Mouse (Mus musculus): ENCODE measurements around the gene Pelo.
A peak's percentile ranks its signal among the peaks of the same experiment; 100 is the strongest.

The Pelo gene

GRCm38 (mm10) chr13:115090069-115090976 lies at the start of gene Pelo:
Gene Pelo (minus strand): TSS chr13:115090186.
- peak; percentile 90 for DNase-seq (ENCODE audit: low spot score)

DNA sequence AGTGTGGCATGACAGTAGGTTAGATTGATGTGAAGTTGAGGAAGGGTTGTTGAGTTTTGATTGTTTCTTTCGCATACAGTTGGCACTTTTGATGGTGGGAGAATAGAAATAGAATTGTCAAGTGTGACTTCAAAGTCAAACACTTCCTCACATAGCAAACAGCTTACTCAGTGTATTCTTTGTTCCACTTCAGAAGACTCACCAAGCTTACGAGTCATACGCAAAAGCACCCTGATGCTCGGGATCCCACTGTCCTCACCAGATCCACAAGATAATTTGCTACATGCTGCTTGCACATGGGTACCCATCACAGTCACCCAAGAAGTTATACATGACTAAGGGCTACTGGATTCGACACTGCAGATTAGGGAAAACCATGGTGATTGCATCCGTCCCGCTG lies 48.5 kb upstream of the Pelo start:
- DNase-seq (ENCODE audit: low spot score), result no peak

GRCm38 (mm10) chr13:115136761-115137160 lies 46.8 kb upstream of the Pelo start:
- no peak for DNase-seq (ENCODE audit: low spot score)

- no peak for DNase-seq (ENCODE audit: low spot score)
These were observed 42.4 kb upstream of the Pelo start for GRCm38 (mm10) chr13:115132435-115132834.

DNA sequence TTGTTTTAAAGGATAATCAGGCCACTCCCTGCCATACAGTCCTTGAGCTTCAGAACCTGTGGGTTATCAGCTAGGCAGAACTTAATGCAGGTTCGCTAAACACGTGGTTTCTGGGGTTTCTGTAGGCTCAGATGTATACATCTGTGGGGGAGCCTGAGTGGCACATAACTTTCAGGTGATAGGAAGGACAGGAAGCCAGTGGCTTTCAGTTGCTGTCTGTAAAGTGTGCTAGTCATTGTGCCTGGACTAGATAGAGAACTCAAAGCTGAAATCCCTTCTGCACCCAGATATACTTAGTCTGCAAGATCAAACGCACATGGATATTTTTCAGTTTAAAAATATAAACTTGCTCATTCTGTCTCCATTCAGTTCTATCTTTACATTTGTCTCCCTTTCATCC lies 41.4 kb upstream of the Pelo start:
- no peak for DNase-seq (ENCODE audit: low spot score)

- DNase-seq (ENCODE audit: low spot score), result no peak
These were observed 40.0 kb upstream of the Pelo start for GRCm38 (mm10) chr13:115130035-115130434.

DNA sequence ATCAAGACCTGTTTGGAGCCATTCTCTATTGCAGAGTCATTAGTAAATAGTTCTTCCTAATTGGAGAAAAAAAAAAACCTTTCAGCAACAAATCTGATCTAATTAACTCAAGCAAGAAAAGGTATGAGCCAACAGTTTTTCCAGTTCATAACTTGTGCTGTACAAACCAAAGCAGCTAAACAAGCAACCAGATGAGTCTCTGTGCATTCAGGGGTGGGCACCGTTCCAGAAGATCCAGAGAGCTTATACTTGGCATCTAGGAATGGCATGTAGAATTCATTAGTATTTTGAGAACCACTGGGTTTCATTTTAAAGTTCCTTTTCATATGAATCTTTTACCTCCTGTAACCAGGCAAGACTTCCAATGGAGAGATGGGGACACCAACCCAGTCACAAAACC lies 37.8 kb upstream of the Pelo start:
- no peak for DNase-seq (ENCODE audit: low spot score)

DNA sequence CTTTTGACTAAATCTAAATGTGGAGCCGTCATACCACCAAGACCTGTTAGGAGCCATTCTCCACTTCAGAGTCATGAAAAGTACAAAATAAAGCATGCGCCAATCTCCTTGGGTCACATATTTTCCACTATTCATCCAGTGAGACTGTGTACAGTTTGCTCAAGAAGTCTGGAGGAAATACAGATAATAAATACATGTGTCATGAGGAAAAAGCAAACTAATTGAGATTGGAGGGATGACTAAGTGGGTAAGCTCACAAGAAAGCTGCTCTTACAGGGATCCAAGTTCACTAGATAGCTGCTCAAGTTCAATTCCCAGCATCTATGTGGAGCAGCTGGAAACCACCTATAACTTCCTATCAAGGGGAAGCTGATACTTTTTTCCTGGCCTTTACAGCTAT lies 36.5 kb upstream of the Pelo start:
- no peak for DNase-seq (ENCODE audit: low spot score)

- no peak for DNase-seq (ENCODE audit: low spot score)
These were observed 35.1 kb upstream of the Pelo start for GRCm38 (mm10) chr13:115125130-115125529.

GRCm38 (mm10) chr13:115124521-115124920 lies 34.5 kb upstream of the Pelo start:
- no peak for DNase-seq (ENCODE audit: low spot score)

- no peak for DNase-seq (ENCODE audit: low spot score)
These were observed 28.8 kb upstream of the Pelo start for GRCm38 (mm10) chr13:115118756-115119155.

GRCm38 (mm10) chr13:115118195-115118594 lies 28.2 kb upstream of the Pelo start:
- DNase-seq (ENCODE audit: low spot score), result no peak

GRCm38 (mm10) chr13:115116930-115117621 lies 27.1 kb upstream of the Pelo start:
- DNase-seq (ENCODE audit: low spot score), result no peak

DNA sequence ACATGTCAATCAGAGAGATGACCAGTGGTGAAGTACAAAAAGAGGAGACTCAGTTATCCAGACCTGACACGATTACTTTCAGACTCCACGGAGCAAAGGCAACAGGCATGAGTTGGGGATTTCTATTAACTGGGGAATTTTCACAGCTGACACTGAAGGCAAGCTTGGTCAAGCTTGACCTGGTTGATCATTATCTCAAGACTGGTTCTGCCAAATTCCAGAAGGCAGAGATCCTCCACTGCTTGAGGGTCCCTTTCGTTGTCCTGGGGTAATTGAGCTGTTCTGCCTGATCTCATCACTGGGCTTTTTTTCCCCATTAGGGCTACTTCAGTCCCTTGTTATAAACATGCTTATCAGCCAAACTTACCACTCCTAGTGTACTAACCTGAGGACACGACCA lies 19.6 kb upstream of the Pelo start:
- no peak for DNase-seq (ENCODE audit: low spot score)

DNA sequence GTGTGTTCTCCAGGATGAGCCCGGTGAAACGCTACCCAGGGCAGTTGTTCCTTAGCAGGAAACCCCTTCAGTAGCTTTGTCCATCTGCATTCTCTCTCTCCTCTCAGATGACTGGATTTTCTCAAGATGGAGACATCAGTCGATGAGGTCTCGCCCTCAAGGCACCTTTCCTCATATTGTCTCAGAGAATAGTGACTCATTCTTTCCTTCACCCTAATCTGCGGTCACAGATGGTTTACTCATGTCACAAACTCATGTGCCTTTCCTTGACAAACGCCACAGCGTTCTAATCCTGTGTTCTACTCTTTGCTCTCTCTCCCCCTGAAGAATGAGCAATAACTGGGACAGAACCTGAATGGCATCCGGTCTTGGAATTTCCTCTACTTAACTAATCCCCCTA lies 17.4 kb upstream of the Pelo start:
- no peak for DNase-seq (ENCODE audit: low spot score)

GRCm38 (mm10) chr13:115106183-115106582 lies 16.2 kb upstream of the Pelo start:
- no peak for DNase-seq (ENCODE audit: low spot score)

- no peak for DNase-seq (ENCODE audit: low spot score)
These were observed 12.8 kb upstream of the Pelo start for GRCm38 (mm10) chr13:115102754-115103153.

DNA sequence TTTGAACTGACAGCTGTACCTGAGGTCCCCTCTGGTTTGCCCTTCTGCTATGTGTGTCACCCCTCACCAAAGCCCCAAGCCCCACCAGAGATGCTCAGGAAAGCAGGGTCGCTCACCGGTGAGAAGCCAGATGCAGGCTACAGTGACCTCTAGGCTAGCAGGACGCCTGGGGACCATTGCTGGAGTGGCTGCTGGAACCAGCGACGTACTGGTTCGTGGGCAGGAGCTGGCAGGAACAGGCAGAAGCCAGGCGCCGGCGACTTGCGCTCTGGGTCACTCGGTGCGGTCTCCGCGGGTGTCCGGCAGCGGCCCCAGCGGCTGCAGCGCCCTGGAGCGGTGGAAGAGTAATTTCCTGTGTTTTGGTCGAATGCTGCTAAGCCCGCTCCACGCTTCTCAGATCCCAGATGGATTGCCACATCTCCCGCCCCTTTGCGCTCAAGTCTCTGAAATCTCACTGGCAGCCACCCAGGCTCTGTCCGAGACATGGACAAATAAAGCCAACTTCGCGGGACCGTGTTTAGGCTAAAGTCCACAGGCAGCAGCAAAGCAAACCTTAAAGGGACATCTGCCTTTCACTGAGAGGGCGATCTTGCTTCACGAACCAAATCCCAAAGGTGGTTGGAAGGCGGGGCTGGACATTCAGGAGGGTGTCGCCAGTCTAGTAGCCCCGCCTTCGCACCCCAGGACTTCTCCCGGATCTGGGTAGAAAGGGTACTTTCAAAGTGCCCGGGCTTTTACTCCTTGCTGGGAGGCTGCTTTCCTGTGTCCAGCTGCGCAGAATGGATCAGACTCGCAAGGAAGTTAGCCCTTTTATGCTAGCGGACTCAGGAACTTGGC lies 11.6 kb upstream of the Pelo start, which contains the start of the genes Gm49395 and Itga1:
Gm49395 (minus strand) TSS at position 567 of the 837 bp plus-strand sequence.
Itga1 (minus strand) TSS at position 610 of the 837 bp plus-strand sequence.
- DNase-seq (ENCODE audit: low spot score), result no peak

- no peak for DNase-seq (ENCODE audit: low spot score)
These were observed 10.6 kb upstream of the Pelo start for GRCm38 (mm10) chr13:115100381-115101177.

- no peak for DNase-seq (ENCODE audit: low spot score)
These were observed 9.4 kb upstream of the Pelo start for GRCm38 (mm10) chr13:115099381-115099780.

GRCm38 (mm10) chr13:115098227-115098626 lies 8.2 kb upstream of the Pelo start:
- DNase-seq (ENCODE audit: low spot score), result no peak
